Comparison of ENCODE assay signal across 8 mouse cellular contexts in the genomic region with DNA sequence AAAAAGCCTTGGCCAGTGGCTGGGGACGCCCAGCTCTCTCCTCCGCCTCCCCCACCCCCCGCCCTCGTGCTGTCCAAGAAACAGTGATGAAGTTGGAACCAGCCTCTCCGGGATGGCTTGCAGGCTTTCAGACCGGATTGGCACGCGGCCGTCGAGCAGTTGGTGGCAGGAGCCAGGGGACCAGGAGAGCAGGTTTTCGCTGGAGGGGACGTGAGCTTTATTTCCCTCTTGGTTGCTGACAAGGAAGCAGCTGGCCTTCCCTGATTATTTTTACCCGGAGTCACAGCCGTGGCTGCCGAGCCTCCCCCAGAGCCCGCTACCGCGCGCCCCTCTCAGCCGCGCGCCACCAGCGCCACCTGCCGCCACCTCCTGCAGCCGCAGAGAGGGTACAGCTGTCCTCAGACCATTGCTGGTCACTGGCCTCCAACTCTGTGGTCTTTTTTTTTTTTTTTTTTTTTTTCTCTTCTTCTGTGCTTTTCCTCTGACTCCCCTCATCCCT. TPM values are rescaled to one million over a fixed set of nuclear protein-coding genes. Genes with fewer than 3 reads are reported as not detected.
DNase-seq lines count a peak whose midpoint lies in the region; ATAC-seq and TF ChIP-seq lines count a peak whose summit lies in the region.

No protein-coding gene starts in this region.

- DNase-seq in kidney, postnatal 0 days (ENCODE audit: low spot score), result peak; percentile 87
- DNase-seq in liver, embryonic 14.5 days (ENCODE audit: low read depth in 3 of 3, low spot score in 3 of 3), result peak in 2 of 3 experiments; percentile 9 to 19
- peak; percentile 92 for DNase-seq in testis, postnatal 10 days (ENCODE audit: low spot score)

- TF ChIP-seq POLR2A in bone marrow, adult 2 months (IDR thresholded peaks at IDR 0.05; ENCODE audit: borderline replicate concordance, control insufficient read depth, low read depth, low read length), result no peak
- TF ChIP-seq POLR2A in embryonic fibroblast, embryonic 13.5 days (IDR thresholded peaks at IDR 0.05; ENCODE audit: low read depth, low read length), result no peak

- H3K9ac ChIP-seq in heart, embryonic 13.5 days, result peak overlapping the region; percentile 76
- H3K9ac ChIP-seq in kidney, postnatal 0 days (ENCODE audit: low read depth, low read length), result no peak overlapping the region
- H3K9ac ChIP-seq in liver, embryonic 14.5 days (replicated peaks), result no peak overlapping the region
- H3K9ac ChIP-seq in neural tube, embryonic 12.5 days, result peak overlapping the region; percentile 38; the same call in 1 of the 2 replicates

- TF ChIP-seq CTCF in bone marrow, adult 2 months (IDR thresholded peaks at IDR 0.05; ENCODE audit: control insufficient read depth, insufficient read depth, low read length), result peak; percentile 66
- TF ChIP-seq CTCF in embryonic fibroblast, embryonic 13.5 days (IDR thresholded peaks at IDR 0.05; ENCODE audit: borderline replicate concordance, insufficient read depth, low read length), result peak; percentile 90
- peak; percentile 90 for TF ChIP-seq CTCF in kidney, postnatal 0 days (IDR thresholded peaks at IDR 0.05; ENCODE audit: low read depth)
- peak; percentile 79 for TF ChIP-seq CTCF in liver, embryonic 14.5 days (IDR thresholded peaks at IDR 0.05; ENCODE audit: low read depth)

- peaks cover 11% of the 10 kb centered on the region; the same call in 1 of the 2 replicates for H3K27me3 ChIP-seq in heart, embryonic 13.5 days (replicated peaks)
- H3K27me3 ChIP-seq in kidney, postnatal 0 days (ENCODE audit: insufficient read depth, low read length), result no peaks in the 10 kb centered on the region
- peaks cover 4% of the 10 kb centered on the region for H3K27me3 ChIP-seq in liver, embryonic 14.5 days (ENCODE audit: control insufficient read depth, insufficient read depth, low read length)
- H3K27me3 ChIP-seq in neural tube, embryonic 12.5 days (replicated peaks), result 0 out of 2 replicates have a peak, but pooled peaks cover 4% of the 10 kb centered on the region

- no peak for TF ChIP-seq EP300 in liver, embryonic 14.5 days (IDR thresholded peaks at IDR 0.05; ENCODE audit: low read depth)

- H3K4me3 ChIP-seq in bone marrow, adult 2 months (replicated peaks; ENCODE audit: control insufficient read depth, low read depth, low read length), result no peak overlapping the region
- H3K4me3 ChIP-seq in embryonic fibroblast, embryonic 13.5 days (ENCODE audit: insufficient read depth, low read length), result peak overlapping the region; percentile 37
- H3K4me3 ChIP-seq in heart, embryonic 13.5 days, result peak overlapping the region; percentile 56
- H3K4me3 ChIP-seq in kidney, postnatal 0 days (replicated peaks; ENCODE audit: low read depth, low read length), result peak overlapping the region; percentile 26
- H3K4me3 ChIP-seq in liver, embryonic 14.5 days (ENCODE audit: insufficient read depth in 1 of 2, low read depth in 2 of 2, low read length in 2 of 2), result peak overlapping the region; percentile 26 to 45
- peak overlapping the region; percentile 31 for H3K4me3 ChIP-seq in neural tube, embryonic 12.5 days

- 0 out of 2 replicates have a peak, but pooled peaks cover 2% of the 10 kb centered on the region for H3K9me3 ChIP-seq in heart, embryonic 13.5 days
- no peaks in the 10 kb centered on the region for H3K9me3 ChIP-seq in kidney, postnatal 0 days (replicated peaks; ENCODE audit: low read length)
- H3K9me3 ChIP-seq in liver, embryonic 14.5 days (ENCODE audit: control insufficient read depth, low read length), result no peaks in the 10 kb centered on the region
- no peaks in the 10 kb centered on the region for H3K9me3 ChIP-seq in neural tube, embryonic 12.5 days

- no peaks in the 10 kb centered on the region for H3K4me1 ChIP-seq in bone marrow, adult 2 months (ENCODE audit: control insufficient read depth, insufficient read depth, low read length)
- H3K4me1 ChIP-seq in embryonic fibroblast, embryonic 13.5 days (ENCODE audit: control insufficient read depth, insufficient read depth, low read length), result no peaks in the 10 kb centered on the region
- 0 out of 2 replicates have a peak, but pooled peaks cover 4% of the 10 kb centered on the region for H3K4me1 ChIP-seq in heart, embryonic 13.5 days
- no peaks in the 10 kb centered on the region for H3K4me1 ChIP-seq in kidney, postnatal 0 days (replicated peaks; ENCODE audit: insufficient read depth, low read length)
- peaks cover 0 to 3% of the 10 kb centered on the region in 2 experiments; a peak in 1 of 4 replicates for H3K4me1 ChIP-seq in liver, embryonic 14.5 days (replicated peaks; ENCODE audit: control insufficient read depth in 2 of 2, insufficient read depth in 2 of 2, low read length in 1 of 2)
- H3K4me1 ChIP-seq in neural tube, embryonic 12.5 days, result no peaks in the 10 kb centered on the region

- WGBS in bone marrow, adult 2 months, result under 1% methylated on average over 25 of the region's 25 CpGs
- WGBS in heart, embryonic 13.5 days, result under 1% methylated on average over 22 of the region's 25 CpGs
- WGBS in kidney, postnatal 0 days, result under 1% methylated on average over 25 of the region's 25 CpGs
- under 1% methylated on average over 25 of the region's 25 CpGs for WGBS in liver, embryonic 14.5 days (ENCODE audit: insufficient replicate concordance)
- 0% methylated on average over 24 of the region's 25 CpGs for WGBS in neural tube, embryonic 12.5 days

- H3K36me3 ChIP-seq in heart, embryonic 13.5 days, result no peaks in the 10 kb centered on the region
- H3K36me3 ChIP-seq in kidney, postnatal 0 days (ENCODE audit: insufficient read depth, low read length), result no peaks in the 10 kb centered on the region
- H3K36me3 ChIP-seq in liver, embryonic 14.5 days (replicated peaks; ENCODE audit: control insufficient read depth, insufficient read depth, low read depth), result no peaks in the 10 kb centered on the region
- H3K36me3 ChIP-seq in neural tube, embryonic 12.5 days, result no peaks in the 10 kb centered on the region

- H3K27ac ChIP-seq in bone marrow, adult 2 months (ENCODE audit: control insufficient read depth, insufficient read depth, low read depth, low read length, poor library complexity), result no peak overlapping the region
- no peak overlapping the region for H3K27ac ChIP-seq in embryonic fibroblast, embryonic 13.5 days (ENCODE audit: insufficient read depth, low read length)
- H3K27ac ChIP-seq in heart, embryonic 13.5 days (replicated peaks), result no peak overlapping the region
- no peak overlapping the region for H3K27ac ChIP-seq in kidney, postnatal 0 days
- no peak overlapping the region for H3K27ac ChIP-seq in liver, embryonic 14.5 days
- H3K27ac ChIP-seq in neural tube, embryonic 12.5 days, result no peak overlapping the region

- H3K4me2 ChIP-seq in heart, embryonic 13.5 days, result peak overlapping the region; percentile 80
- peak overlapping the region; percentile 56 for H3K4me2 ChIP-seq in kidney, postnatal 0 days (ENCODE audit: low read length)
- peak overlapping the region; percentile 51 for H3K4me2 ChIP-seq in liver, embryonic 14.5 days (ENCODE audit: low read depth)
- peak overlapping the region; percentile 63 for H3K4me2 ChIP-seq in neural tube, embryonic 12.5 days (replicated peaks)

- ATAC-seq in CD4-positive, CD25-positive, alpha-beta regulatory T cell, adult 4 months, result peak; percentile 57
- ATAC-seq in heart, embryonic 13.5 days (ENCODE audit: extremely low read depth, insufficient number of reproducible peaks, low FRiP score, low TSS enrichment), result peak; percentile 68
- peak; percentile 94 for ATAC-seq in kidney, postnatal 0 days (replicated peaks; ENCODE audit: low FRiP score, low read depth)
- ATAC-seq in liver, embryonic 14.5 days (ENCODE audit: insufficient read depth), result peak; percentile 65; the same call in 1 of the 2 replicates
- ATAC-seq in neural tube, embryonic 12.5 days (ENCODE audit: low FRiP score, low read depth), result peak; percentile 92

RNA-seq across cellular contexts. Expression of a gene that starts 14.5 kb away (rescaled TPM):
- 10 to 100 TPM; 87.0 to 95.3 TPM for polyA plus RNA-seq in CD4-positive, CD25-positive, alpha-beta regulatory T cell, adult 4 months (2017; shearing (Covaris generic))
- polyA plus RNA-seq in bone marrow, adult 2 months (2011; ENCODE audit: insufficient read depth, insufficient read length, low replicate concordance, missing spikeins), result 46.5 and 82.9 TPM in 2 replicates
- 177 and 184 TPM in 2 replicates for polyA plus RNA-seq in embryonic fibroblast, embryonic 13.5 days (2011; ENCODE audit: insufficient read length, low read depth, missing spikeins)
- polyA plus RNA-seq in heart, embryonic 13.5 days (2015; fragmentation: Nextera tagmentation; extraction: Ambion mirVana), result 213 and 245 TPM in 2 replicates
- polyA plus RNA-seq in kidney, postnatal 0 days (2015; fragmentation: Nextera tagmentation; extraction: Ambion mirVana), result 217 and 220 TPM in 2 replicates
- 116 and 152 TPM in 2 replicates for polyA plus RNA-seq in liver, embryonic 14.5 days (2012; rRNA removed)
- 179 and 181 TPM in 2 replicates for polyA plus RNA-seq in liver, embryonic 14.5 days (2014; fragmentation: Nextera tagmentation; extraction: Ambion mirVana)
- 290 and 299 TPM in 2 replicates for polyA plus RNA-seq in neural tube, embryonic 12.5 days (2016; fragmentation: Nextera tagmentation; extraction: Ambion mirVana)

RNA-seq across cellular contexts. Expression of a gene that starts 56.0 kb away (rescaled TPM):
- polyA plus RNA-seq in CD4-positive, CD25-positive, alpha-beta regulatory T cell, adult 4 months (2017; shearing (Covaris generic)), result not detected
- not detected in 2 replicates for polyA plus RNA-seq in bone marrow, adult 2 months (2011; ENCODE audit: insufficient read depth, insufficient read length, low replicate concordance, missing spikeins)
- not detected in 2 replicates for polyA plus RNA-seq in embryonic fibroblast, embryonic 13.5 days (2011; ENCODE audit: insufficient read length, low read depth, missing spikeins)
- polyA plus RNA-seq in heart, embryonic 13.5 days (2015; fragmentation: Nextera tagmentation; extraction: Ambion mirVana), result not detected in 2 replicates
- polyA plus RNA-seq in kidney, postnatal 0 days (2015; fragmentation: Nextera tagmentation; extraction: Ambion mirVana), result 0.36 and 0.56 TPM in 2 replicates
- polyA plus RNA-seq in liver, embryonic 14.5 days (2012; rRNA removed), result not detected in 2 replicates
- not detected in 2 replicates for polyA plus RNA-seq in liver, embryonic 14.5 days (2014; fragmentation: Nextera tagmentation; extraction: Ambion mirVana)
- polyA plus RNA-seq in neural tube, embryonic 12.5 days (2016; fragmentation: Nextera tagmentation; extraction: Ambion mirVana), result 0.06 and 0.11 TPM in 2 replicates

Comparison
In these comparisons a context has a peak if more than half of its experiments do, and no peak if none do; other contexts are left out.
1. H3K9ac ChIP-seq: peak in heart, embryonic 13.5 days (single experiment) and neural tube, embryonic 12.5 days (single experiment); none in kidney, postnatal 0 days (single experiment) and liver, embryonic 14.5 days (single experiment).
2. DNase-seq: peak in every context shown above with its lines; median percentile 92 in testis, postnatal 10 days; 87 in kidney, postnatal 0 days; 14 in liver, embryonic 14.5 days.
3. Peak in every context shown above with its lines, with median percentiles within 50 percentile points of each other: ATAC-seq, CTCF ChIP-seq and H3K4me2 ChIP-seq.